Mouse (Mus musculus): Measurements from ENCODE around the gene Ang. TPM values are rescaled to one million over a fixed set of nuclear protein-coding genes. Genes with fewer than 3 reads are reported as not detected.
"Not testable (repeated sequence)": the region's sequence is repeated elsewhere in the genome, so short reads cannot be mapped to it uniquely, and the experiment has no call there.

Ang gene
- polyA plus RNA-seq, 1 experiment from 2014 or later = 1.7 TPM

GRCm38 (mm10) chr14:51090077-51090781 is 721 bp upstream of the Ang start:
- no peaks in the 10 kb centered on the region for H3K36me3 ChIP-seq (replicated peaks)
- peak overlapping the region; percentile 59 for H3K9ac ChIP-seq
- WGBS = under 1% methylated on average over 27 of the region's 27 CpGs
- peak overlapping the region; percentile 72 for H3K4me2 ChIP-seq
- peak overlapping the region; percentile 81 for H3K27ac ChIP-seq
- H3K9me3 ChIP-seq = no peaks in the 10 kb centered on the region
- peaks cover 11% of the 10 kb centered on the region for H3K4me1 ChIP-seq
- H3K27me3 ChIP-seq = no peaks in the 10 kb centered on the region
- H3K4me3 ChIP-seq (replicated peaks) = peak overlapping the region; percentile 69
- ATAC-seq (ENCODE audit: low FRiP score) = peak; percentile 57

- no peak overlapping the region for H3K27ac ChIP-seq
- 60% methylated on average over 8 of the region's 8 CpGs for WGBS
- peaks cover 11% of the 10 kb centered on the region for H3K4me1 ChIP-seq
- H3K27me3 ChIP-seq = no peaks in the 10 kb centered on the region
- no peak overlapping the region for H3K9ac ChIP-seq
- H3K36me3 ChIP-seq (replicated peaks) = no peaks in the 10 kb centered on the region
- H3K4me3 ChIP-seq (replicated peaks) = no peak overlapping the region
- no peaks in the 10 kb centered on the region for H3K9me3 ChIP-seq
- no peak overlapping the region for H3K4me2 ChIP-seq
- ATAC-seq (ENCODE audit: low FRiP score) = no peak
Observed at GRCm38 (mm10) chr14:51092073-51092620, 1.2 kb downstream of the Ang start.

- H3K4me1 ChIP-seq = peaks cover 11% of the 10 kb centered on the region
- H3K27ac ChIP-seq = no peak overlapping the region
- no peak overlapping the region for H3K4me2 ChIP-seq
- 29% methylated on average over 3 of the region's 3 CpGs for WGBS
- no peak overlapping the region for H3K4me3 ChIP-seq (replicated peaks)
- no peaks in the 10 kb centered on the region for H3K9me3 ChIP-seq
- H3K27me3 ChIP-seq = no peaks in the 10 kb centered on the region
- H3K36me3 ChIP-seq (replicated peaks) = no peaks in the 10 kb centered on the region
- no peak overlapping the region for H3K9ac ChIP-seq
- no peak for ATAC-seq (ENCODE audit: low FRiP score)
Observed at GRCm38 (mm10) chr14:51093496-51093895, 2.5 kb downstream of the Ang start.

DNA sequence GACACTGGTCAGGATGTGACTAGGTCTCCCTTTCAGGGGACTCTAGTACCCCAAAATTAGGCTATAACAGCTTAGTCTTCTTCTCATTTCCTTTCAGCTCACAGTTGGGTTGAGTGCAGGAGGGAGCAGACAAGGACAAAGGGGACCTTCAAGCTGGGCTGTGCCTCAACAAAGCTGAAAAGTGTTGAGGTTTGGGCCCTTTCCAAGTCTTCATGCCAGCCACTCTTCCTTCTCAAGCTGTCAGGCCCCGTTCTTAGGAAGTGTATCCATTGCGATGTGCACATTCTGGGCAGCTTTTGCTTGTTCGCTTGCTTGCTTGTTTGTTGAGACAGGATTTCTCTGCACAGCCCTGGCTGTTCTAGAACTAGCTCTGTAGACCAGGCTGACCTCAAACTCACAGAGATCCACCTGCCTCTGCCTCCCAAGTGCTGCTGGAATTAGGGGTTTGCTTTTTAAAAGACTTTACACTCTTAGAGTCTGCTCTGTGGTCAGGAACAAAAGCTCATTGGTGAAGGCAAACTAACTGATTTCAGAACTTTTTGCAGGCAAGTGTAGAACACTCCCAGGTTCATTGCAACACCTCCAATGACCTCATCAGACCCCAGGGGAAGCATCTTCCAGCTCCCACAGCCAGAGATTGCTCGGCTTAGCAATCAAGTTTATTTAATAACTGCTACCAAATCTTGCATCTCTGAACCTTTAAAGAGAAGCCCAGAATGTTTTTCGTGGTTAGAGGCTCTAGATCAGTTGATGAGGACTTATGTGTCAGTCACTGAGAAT is 3.3 kb downstream of the Ang start:
- H3K9me3 ChIP-seq = no peaks in the 10 kb centered on the region
- H3K36me3 ChIP-seq (replicated peaks) = no peaks in the 10 kb centered on the region
- H3K9ac ChIP-seq = no peak overlapping the region
- ATAC-seq (ENCODE audit: low FRiP score) = no peak
- H3K27ac ChIP-seq = no peak overlapping the region
- no peaks in the 10 kb centered on the region for H3K27me3 ChIP-seq
- peaks cover 8% of the 10 kb centered on the region for H3K4me1 ChIP-seq
- no peak overlapping the region for H3K4me3 ChIP-seq (replicated peaks)
- 86% methylated on average over 5 of the region's 5 CpGs for WGBS
- H3K4me2 ChIP-seq = no peak overlapping the region

- no peaks in the 10 kb centered on the region for H3K9me3 ChIP-seq
- no peak overlapping the region for H3K9ac ChIP-seq
- H3K36me3 ChIP-seq (replicated peaks) = no peaks in the 10 kb centered on the region
- peaks cover 8% of the 10 kb centered on the region for H3K4me1 ChIP-seq
- ATAC-seq (ENCODE audit: low FRiP score) = no peak
- no peak overlapping the region for H3K27ac ChIP-seq
- H3K4me2 ChIP-seq = no peak overlapping the region
- WGBS = 64% methylated on average over 9 of the region's 9 CpGs
- no peak overlapping the region for H3K4me3 ChIP-seq (replicated peaks)
- no peaks in the 10 kb centered on the region for H3K27me3 ChIP-seq
Observed at GRCm38 (mm10) chr14:51094921-51095320, 4.0 kb downstream of the Ang start.

DNA sequence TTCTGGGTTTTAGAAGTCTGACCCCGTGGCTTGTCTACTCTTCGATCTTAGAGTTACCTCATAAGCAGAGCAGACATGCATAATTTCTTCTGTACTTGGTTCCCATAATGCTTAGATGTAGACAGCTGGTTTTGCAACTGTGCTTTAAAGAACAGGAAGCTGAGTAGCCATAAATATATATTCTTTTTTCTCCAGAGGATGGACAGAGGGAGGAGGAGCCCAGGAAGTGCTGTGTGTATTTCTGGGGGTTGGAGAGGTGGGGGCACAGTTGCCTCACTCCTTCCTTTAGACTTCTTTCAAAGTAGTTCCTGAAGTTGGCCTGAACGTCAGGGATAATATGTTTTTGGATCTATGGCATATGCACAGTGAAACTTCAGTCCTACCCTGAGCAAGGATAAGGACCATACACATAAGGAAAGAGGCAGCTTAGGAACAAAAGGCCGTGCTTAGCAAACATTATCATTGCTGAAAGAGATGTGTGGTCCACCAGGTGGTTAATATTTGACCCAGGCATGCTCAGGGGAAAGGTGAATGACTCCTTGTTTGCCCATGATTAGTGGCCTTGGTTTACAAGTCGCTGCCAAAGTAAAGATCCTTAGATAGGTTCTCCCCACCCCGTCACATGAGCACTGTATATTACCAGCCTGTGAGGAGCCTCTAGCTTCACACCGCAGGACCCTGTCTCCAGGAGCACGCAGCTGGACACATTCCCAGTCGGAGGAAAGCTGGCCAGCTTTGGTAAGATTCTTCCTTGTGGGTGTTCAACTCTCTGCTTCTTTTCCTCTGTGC is 5.0 kb downstream of the Ang start:
- 79% methylated on average over 9 of the region's 9 CpGs for WGBS
- Histone ChIP-seq H3K27ac (no peak overlapping the region), H3K4me3 (replicated peaks) (no peak overlapping the region), H3K4me2 (no peak overlapping the region), H3K27me3 (no peaks in the 10 kb centered on the region), H3K36me3 (replicated peaks) (no peaks in the 10 kb centered on the region), H3K9me3 (no peaks in the 10 kb centered on the region), H3K9ac (no peak overlapping the region), H3K4me1 (peaks cover 5% of the 10 kb centered on the region)
- no peak for ATAC-seq (ENCODE audit: low FRiP score)

DNA sequence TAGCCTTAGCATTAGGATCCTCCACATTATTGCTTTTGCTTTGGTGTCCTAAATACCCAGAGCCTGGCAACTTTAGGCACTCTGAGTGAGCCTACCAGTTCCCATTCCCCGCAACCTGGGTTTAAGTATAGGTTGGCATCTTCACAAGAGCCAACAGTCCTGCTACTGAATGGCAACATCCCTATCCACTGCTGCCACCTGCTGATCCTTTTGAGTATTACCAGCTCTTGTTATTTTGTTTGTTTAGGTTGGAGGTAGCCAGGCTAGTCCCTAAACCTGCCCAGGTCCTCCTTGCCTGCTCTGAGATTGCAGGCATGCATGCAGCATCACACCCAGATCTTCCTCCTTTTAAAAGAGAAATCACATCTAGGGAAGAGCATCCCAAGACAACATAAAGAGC is 7.3 kb downstream of the Ang start:
- not testable (repeated sequence) for H3K4me1 ChIP-seq; H3K27me3 ChIP-seq; H3K9ac ChIP-seq; H3K9me3 ChIP-seq; H3K4me2 ChIP-seq; H3K4me3 ChIP-seq (replicated peaks); H3K27ac ChIP-seq; H3K36me3 ChIP-seq (replicated peaks)
- ATAC-seq (ENCODE audit: low FRiP score) = peak; percentile 55; the same call in 1 of the 2 replicates
- WGBS = 49% methylated on average over 1 of the region's 1 CpGs

DNA sequence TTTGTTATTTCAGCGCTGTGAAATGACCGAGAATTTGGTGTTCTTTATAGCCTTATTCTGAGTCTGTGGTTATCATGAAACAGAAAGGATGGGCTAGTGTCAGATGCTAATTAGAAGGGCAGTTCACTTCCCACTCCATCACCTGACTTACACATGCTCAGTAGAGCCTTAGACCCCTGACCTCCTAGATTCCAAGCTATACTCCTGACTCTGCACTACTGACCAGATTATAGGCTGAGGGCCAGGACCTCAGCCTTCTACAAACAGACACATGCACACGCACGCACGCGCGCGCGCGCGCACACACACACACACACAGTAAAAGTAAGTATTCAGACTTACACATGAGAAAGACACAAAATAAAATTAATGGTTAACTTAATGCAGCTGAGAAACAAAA is 8.0 kb downstream of the Ang start:
- Histone ChIP-seq H3K9ac (no peak overlapping the region), H3K9me3 (no peaks in the 10 kb centered on the region), H3K36me3 (replicated peaks) (no peaks in the 10 kb centered on the region), H3K27ac (no peak overlapping the region), H3K4me3 (replicated peaks) (no peak overlapping the region), H3K4me1 (no peaks in the 10 kb centered on the region), H3K27me3 (no peaks in the 10 kb centered on the region), H3K4me2 (no peak overlapping the region)
- WGBS = 96% methylated on average over 11 of the region's 11 CpGs
- ATAC-seq (ENCODE audit: low FRiP score) = no peak

GRCm38 (mm10) chr14:51101284-51101683 is 10.3 kb downstream of the Ang start:
- ATAC-seq (ENCODE audit: low FRiP score) = no peak
- H3K4me3 ChIP-seq (replicated peaks) = no peak overlapping the region
- H3K9me3 ChIP-seq = no peaks in the 10 kb centered on the region
- WGBS = 83% methylated on average over 9 of the region's 9 CpGs
- no peaks in the 10 kb centered on the region for H3K27me3 ChIP-seq
- no peak overlapping the region for H3K4me2 ChIP-seq
- H3K27ac ChIP-seq = no peak overlapping the region
- H3K9ac ChIP-seq = no peak overlapping the region
- H3K36me3 ChIP-seq (replicated peaks) = no peaks in the 10 kb centered on the region
- H3K4me1 ChIP-seq = no peaks in the 10 kb centered on the region

GRCm38 (mm10) chr14:51103217-51103616 is 12.3 kb downstream of the Ang start:
- H3K27me3 ChIP-seq = no peaks in the 10 kb centered on the region
- H3K4me3 ChIP-seq (replicated peaks) = no peak overlapping the region
- no peaks in the 10 kb centered on the region for H3K4me1 ChIP-seq
- H3K9me3 ChIP-seq = no peaks in the 10 kb centered on the region
- H3K4me2 ChIP-seq = no peak overlapping the region
- 61% methylated on average over 3 of the region's 3 CpGs for WGBS
- ATAC-seq (ENCODE audit: low FRiP score) = no peak
- H3K9ac ChIP-seq = no peak overlapping the region
- no peaks in the 10 kb centered on the region for H3K36me3 ChIP-seq (replicated peaks)
- no peak overlapping the region for H3K27ac ChIP-seq

DNA sequence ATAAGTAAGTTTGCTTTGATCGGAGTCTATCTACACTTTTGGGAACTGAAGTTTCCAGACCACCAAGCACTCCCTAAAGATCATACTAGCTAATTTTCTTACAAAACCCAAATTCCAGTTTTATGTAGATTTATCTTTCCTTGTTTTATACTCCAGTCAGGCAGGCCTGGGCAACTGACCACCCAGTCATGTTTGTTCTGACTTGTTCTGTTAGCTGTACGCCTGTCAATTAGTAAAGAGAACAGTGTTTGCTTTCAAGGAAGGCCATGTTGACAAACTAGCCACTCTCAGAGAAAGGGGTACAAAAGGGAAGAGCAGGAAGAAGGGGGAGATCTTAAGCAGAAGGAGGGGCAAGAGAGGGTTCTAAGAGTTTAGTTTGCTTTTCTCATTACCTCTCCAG is 13.4 kb downstream of the Ang start:
- Histone ChIP-seq H3K9me3 (no peaks in the 10 kb centered on the region), H3K4me1 (no peaks in the 10 kb centered on the region), H3K36me3 (replicated peaks) (no peaks in the 10 kb centered on the region), H3K4me2 (no peak overlapping the region), H3K27ac (no peak overlapping the region), H3K4me3 (replicated peaks) (no peak overlapping the region), H3K9ac (no peak overlapping the region), H3K27me3 (no peaks in the 10 kb centered on the region)
- WGBS = 83% methylated on average over 2 of the region's 2 CpGs
- no peak for ATAC-seq (ENCODE audit: low FRiP score)

GRCm38 (mm10) chr14:51106449-51106967 is 15.6 kb downstream of the Ang start:
- Histone ChIP-seq H3K27me3 (no peaks in the 10 kb centered on the region), H3K4me2 (no peak overlapping the region), H3K36me3 (replicated peaks) (no peaks in the 10 kb centered on the region), H3K27ac (no peak overlapping the region), H3K9ac (no peak overlapping the region), H3K4me1 (no peaks in the 10 kb centered on the region), H3K4me3 (replicated peaks) (no peak overlapping the region), H3K9me3 (no peaks in the 10 kb centered on the region; the same call in 1 of the 2 replicates)
- no peak for ATAC-seq (ENCODE audit: low FRiP score)

Measured in forebrain, embryonic 12.5 days (tissue).